Mouse (Mus musculus) MN1 (cell line): Measurements from ENCODE around the gene Klhl34.

Experiments
- DNase-seq: peaks from one replicate; pipeline ENCODE4 v3.0.0-alpha.2; 2016; ENCODE audit warnings: low spot score

Gene Klhl34

GRCm38 (mm10) chrX:157818207-157818920 lies at the start of gene Klhl34:
Gene Klhl34 (plus strand): TSS chrX:157818435.
- no peak for DNase-seq

DNA sequence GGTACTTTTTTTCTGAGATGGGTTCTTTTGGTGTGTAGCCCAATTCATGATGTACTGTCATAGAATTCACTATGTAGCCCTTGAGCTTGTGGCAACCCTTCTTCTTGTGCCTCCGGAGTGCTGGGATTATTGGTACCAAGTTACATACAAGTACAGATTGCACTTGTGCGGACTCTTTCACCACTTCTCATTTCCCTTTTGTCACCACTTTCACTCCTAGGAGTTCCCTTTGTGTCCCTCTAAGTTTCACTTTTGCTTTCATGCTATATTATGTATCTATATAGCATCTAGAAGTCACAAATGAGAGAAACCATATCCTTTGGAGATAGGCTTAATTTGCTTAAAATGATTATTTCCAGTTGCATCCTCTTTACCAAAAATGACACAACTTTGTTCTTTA lies 16.6 kb upstream of the Klhl34 start:
- no peak for DNase-seq

- DNase-seq, result no peak
Measured at GRCm38 (mm10) chrX:157809721-157810120, 8.5 kb upstream of the Klhl34 start.

DNA sequence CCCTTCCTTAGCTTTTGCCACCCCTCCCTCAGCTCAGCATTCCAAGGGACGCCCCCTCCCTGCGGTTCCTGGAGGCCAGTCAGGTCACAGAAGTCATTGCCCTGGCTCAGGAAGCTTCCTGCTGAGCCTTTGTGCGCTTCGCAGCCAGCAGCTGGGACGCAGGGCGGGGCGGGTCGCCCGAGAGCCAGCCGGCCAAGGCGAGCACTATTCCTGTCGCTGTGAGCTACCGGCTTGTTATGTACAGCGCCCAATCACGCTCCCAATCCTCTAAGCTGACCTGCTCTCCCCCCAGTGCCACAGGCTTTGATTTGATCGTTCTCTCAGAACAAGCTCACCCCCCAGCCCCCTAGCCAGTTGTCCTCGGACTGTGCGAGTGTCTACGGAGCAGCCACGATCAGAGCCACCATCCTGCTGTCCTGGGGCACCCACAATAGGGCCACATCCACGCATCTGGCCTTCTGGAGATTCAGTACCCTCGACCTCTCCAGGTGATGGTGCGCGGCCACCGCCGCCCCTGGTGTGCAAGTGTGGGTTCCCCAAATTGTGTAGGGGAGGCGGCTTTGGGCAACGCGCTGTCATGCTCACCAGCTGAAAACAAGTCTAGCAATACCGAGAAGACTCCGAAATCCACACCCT lies 546 bp upstream of the Klhl34 start:
- DNase-seq, result no peak

DNA sequence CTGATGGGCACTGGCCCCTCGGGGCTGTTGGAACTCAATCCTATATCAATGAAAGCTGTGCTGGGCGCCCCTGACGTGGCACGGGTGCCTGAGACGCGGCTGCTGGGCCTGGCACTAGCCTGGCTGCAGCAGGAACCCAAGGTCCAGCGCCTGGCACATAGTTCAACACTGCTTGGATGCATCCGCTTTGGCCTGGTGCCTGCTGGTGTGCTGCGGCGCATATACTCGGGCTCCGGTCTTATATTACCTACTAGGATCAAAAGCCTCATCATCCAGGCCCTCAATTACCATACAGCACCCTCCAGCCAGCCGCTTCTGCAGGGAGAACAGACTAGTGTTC lies 656 bp downstream of the Klhl34 start:
- DNase-seq, result no peak

GRCm38 (mm10) chrX:157829983-157830382 lies 11.7 kb downstream of the Klhl34 start:
- no peak for DNase-seq
